Mouse (Mus musculus): Measurements from ENCODE around the gene Hemk1. TPM values are rescaled to one million over a fixed set of nuclear protein-coding genes. Genes with fewer than 3 reads are reported as not detected.

The Hemk1 gene
- polyA plus RNA-seq, 1 experiment from 2014 or later = 11.3 TPM

DNA sequence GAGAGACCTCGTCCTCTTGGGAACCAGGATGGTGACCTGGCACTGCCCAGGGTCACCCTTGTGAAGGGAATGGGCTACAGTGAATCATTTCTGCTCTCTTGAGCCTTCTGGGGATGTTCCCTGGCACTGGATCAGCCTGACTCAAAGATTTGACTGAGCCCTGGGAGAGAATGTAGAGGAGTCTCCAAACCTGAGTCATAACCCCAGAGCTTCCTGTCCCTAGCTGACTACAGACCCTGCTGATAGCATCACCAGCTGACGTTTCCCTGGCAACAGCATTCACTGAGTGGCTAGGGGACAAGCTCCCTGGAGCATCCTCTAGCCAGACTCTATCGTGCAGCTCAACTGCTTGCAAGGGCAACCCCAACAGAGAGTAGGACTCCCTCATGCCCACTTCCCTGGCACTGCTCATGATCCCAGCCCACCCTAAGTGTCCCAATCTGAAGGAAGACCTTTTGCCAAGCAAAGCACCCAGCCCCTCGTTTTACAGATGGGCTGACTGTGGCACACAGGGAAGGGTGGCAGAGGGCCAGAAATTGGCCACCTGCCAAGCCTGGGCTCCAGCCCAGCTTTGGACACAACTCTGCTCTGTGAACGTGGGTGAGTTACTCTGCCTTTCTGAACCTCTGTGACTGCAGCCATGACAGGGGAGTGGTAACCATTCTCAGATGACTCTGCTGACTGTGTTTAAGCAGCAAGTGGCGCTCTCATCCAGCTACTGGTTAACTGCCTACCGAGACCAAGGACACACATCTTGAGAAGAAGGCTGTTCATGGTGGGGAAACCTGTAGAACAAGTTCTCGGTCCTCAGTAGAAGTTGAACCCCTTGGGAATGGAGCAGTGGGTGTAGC is 59.4 kb downstream of the Hemk1 start:
- ATAC-seq (ENCODE audit: insufficient read depth) (peak; percentile 66), DNase-seq (peak; percentile 68)
- Histone ChIP-seq H3K4me1 (ENCODE audit: insufficient read depth) (peaks cover 17% of the 10 kb centered on the region), H3K4me2 (no peak overlapping the region), H3K9ac (no peak overlapping the region), H3K4me3 (ENCODE audit: low read depth, low read length) (no peak overlapping the region), H3K9me3 (ENCODE audit: low read depth, low read length) (no peaks in the 10 kb centered on the region), H3K27me3 (ENCODE audit: insufficient read depth, low read length) (no peaks in the 10 kb centered on the region), H3K27ac (ENCODE audit: low read depth) (no peak overlapping the region), H3K36me3 (ENCODE audit: insufficient read depth) (no peaks in the 10 kb centered on the region)
- TF ChIP-seq CTCF (IDR thresholded peaks at IDR 0.05; ENCODE audit: low read depth) = peak; percentile 27; the same call in 1 of the 2 replicates
- 38% methylated on average over 8 of the region's 8 CpGs for WGBS

DNA sequence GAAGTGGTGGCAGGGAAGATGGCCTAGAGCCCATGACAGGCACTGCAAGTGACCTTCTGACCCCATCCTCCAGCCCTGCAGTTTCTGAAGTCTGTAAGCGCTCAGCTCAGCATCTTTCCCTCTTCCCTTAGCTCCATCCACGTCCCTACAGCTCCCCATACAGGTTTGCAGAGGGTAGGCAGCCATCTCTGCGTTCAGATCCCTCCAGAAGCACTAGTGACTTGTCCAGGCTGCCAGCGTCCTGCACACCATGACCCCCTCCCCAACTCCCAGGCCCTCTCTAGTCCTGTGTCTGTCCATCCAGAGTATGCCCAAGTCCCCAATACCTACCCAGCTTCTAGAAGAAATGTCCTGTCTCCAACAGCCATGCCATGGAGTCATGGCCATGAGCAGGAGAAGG is 60.0 kb downstream of the Hemk1 start:
- H3K4me3 ChIP-seq (ENCODE audit: low read depth, low read length) = no peak overlapping the region
- DNase-seq (no peak), ATAC-seq (ENCODE audit: insufficient read depth) (no peak)
- H3K27ac ChIP-seq (ENCODE audit: low read depth) = no peak overlapping the region
- no peak overlapping the region for H3K4me2 ChIP-seq
- no peak overlapping the region for H3K9ac ChIP-seq
- 53% methylated on average over 4 of the region's 4 CpGs for WGBS
- no peaks in the 10 kb centered on the region for H3K9me3 ChIP-seq (ENCODE audit: low read depth, low read length)
- peaks cover 17% of the 10 kb centered on the region for H3K4me1 ChIP-seq (ENCODE audit: insufficient read depth)
- H3K36me3 ChIP-seq (ENCODE audit: insufficient read depth) = no peaks in the 10 kb centered on the region
- TF ChIP-seq CTCF (IDR thresholded peaks at IDR 0.05; ENCODE audit: low read depth) = 0 out of 2 replicates have a peak, but pooled peaks have one; percentile 13
- H3K27me3 ChIP-seq (ENCODE audit: insufficient read depth, low read length) = no peaks in the 10 kb centered on the region

DNA sequence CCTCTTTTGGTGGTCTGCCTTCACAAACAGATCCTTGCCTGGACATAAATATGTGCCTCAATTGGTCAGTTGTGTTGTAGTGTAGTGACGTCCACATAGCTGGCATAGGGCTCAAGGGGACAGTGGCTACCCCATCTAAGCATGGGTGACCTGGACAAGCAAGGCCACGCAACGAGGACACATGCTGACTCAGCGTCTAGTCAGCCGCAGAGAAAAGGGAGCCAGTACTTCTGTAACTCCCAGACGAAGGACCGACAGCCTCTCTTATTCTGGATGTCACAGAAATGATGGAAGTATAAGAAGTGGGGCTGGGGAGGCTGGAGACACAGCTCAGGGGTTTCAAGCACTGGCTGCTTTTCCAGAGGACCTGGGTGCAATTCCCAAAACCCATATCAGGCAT is 60.5 kb downstream of the Hemk1 start:
- Histone ChIP-seq H3K27ac (ENCODE audit: low read depth) (no peak overlapping the region), H3K9ac (no peak overlapping the region), H3K4me2 (no peak overlapping the region), H3K27me3 (ENCODE audit: insufficient read depth, low read length) (no peaks in the 10 kb centered on the region), H3K9me3 (ENCODE audit: low read depth, low read length) (no peaks in the 10 kb centered on the region), H3K4me3 (ENCODE audit: low read depth, low read length) (no peak overlapping the region), H3K4me1 (ENCODE audit: insufficient read depth) (peaks cover 17% of the 10 kb centered on the region), H3K36me3 (ENCODE audit: insufficient read depth) (no peaks in the 10 kb centered on the region)
- 66% methylated on average over 7 of the region's 7 CpGs for WGBS
- DNase-seq (no peak), ATAC-seq (ENCODE audit: insufficient read depth) (no peak)
- TF ChIP-seq CTCF (IDR thresholded peaks at IDR 0.05; ENCODE audit: low read depth) = no peak

Other genes with a start within 250 kb of the Hemk1 start
- gene Dock3, start 106.4 kb downstream of the Hemk1 start, polyA plus RNA-seq (2014; fragmentation: Nextera tagmentation; extraction: Ambion mirVana) = 0.23 and 0.25 TPM in 2 replicates
- 7.8 and 8.3 TPM in 2 replicates for gene Mapkapk3, start 48.5 kb downstream of the Hemk1 start, polyA plus RNA-seq (2014; fragmentation: Nextera tagmentation; extraction: Ambion mirVana)
- 8.5 and 9.2 TPM in 2 replicates for gene Cish, start 42.3 kb downstream of the Hemk1 start, polyA plus RNA-seq (2014; fragmentation: Nextera tagmentation; extraction: Ambion mirVana)
- gene 6430571L13Rik, start 2.3 kb upstream of the Hemk1 start, polyA plus RNA-seq (2014; fragmentation: Nextera tagmentation; extraction: Ambion mirVana) = 0.27 and 0.28 TPM in 2 replicates
- 0.18 TPM in 1 of 2 replicates, not detected in the other for gene Cacna2d2, start 61.3 kb upstream of the Hemk1 start, polyA plus RNA-seq (2014; fragmentation: Nextera tagmentation; extraction: Ambion mirVana)
- gene Tmem115, start 195.6 kb upstream of the Hemk1 start, polyA plus RNA-seq (2014; fragmentation: Nextera tagmentation; extraction: Ambion mirVana) = 42.1 and 45.3 TPM in 2 replicates
- 22.9 and 23.0 TPM in 2 replicates for gene Cyb561d2, start 203.8 kb upstream of the Hemk1 start, polyA plus RNA-seq (2014; fragmentation: Nextera tagmentation; extraction: Ambion mirVana)
- 32.9 and 34.6 TPM in 2 replicates for gene Nprl2, start 203.9 kb upstream of the Hemk1 start, polyA plus RNA-seq (2014; fragmentation: Nextera tagmentation; extraction: Ambion mirVana)
- gene Zmynd10, start 208.9 kb upstream of the Hemk1 start, polyA plus RNA-seq (2014; fragmentation: Nextera tagmentation; extraction: Ambion mirVana) = 1.1 and 1.2 TPM in 2 replicates
- 51.3 and 54.1 TPM in 2 replicates for gene Rassf1, start 213.2 kb upstream of the Hemk1 start, polyA plus RNA-seq (2014; fragmentation: Nextera tagmentation; extraction: Ambion mirVana)
- gene Tusc2, start 224.9 kb upstream of the Hemk1 start, polyA plus RNA-seq (2014; fragmentation: Nextera tagmentation; extraction: Ambion mirVana) = 38.2 and 39.0 TPM in 2 replicates
- 126 and 129 TPM in 2 replicates for gene Hyal2, start 229.6 kb upstream of the Hemk1 start, polyA plus RNA-seq (2014; fragmentation: Nextera tagmentation; extraction: Ambion mirVana)
- gene Hyal1, start 238.6 kb upstream of the Hemk1 start, polyA plus RNA-seq (2014; fragmentation: Nextera tagmentation; extraction: Ambion mirVana) = 5.2 and 5.9 TPM in 2 replicates
- 14.7 and 17.2 TPM in 2 replicates for gene Naa80, start 240.5 kb upstream of the Hemk1 start, polyA plus RNA-seq (2014; fragmentation: Nextera tagmentation; extraction: Ambion mirVana)
- gene Hyal3, start 242.5 kb upstream of the Hemk1 start, polyA plus RNA-seq (2014; fragmentation: Nextera tagmentation; extraction: Ambion mirVana) = 0.73 and 1.4 TPM in 2 replicates
- gene Ifrd2, start 249.3 kb upstream of the Hemk1 start, polyA plus RNA-seq (2014; fragmentation: Nextera tagmentation; extraction: Ambion mirVana) = 57.9 and 64.6 TPM in 2 replicates

Measured in lung, embryonic 14.5 days (tissue).